Mouse (Mus musculus) gastrocnemius, adult 18-20 months (tissue): Measurements from ENCODE around the gene Cacna1c. TPM values are rescaled to one million over a fixed set of nuclear protein-coding genes. Genes with fewer than 3 reads are reported as not detected.

Source experiments
- DNase-seq: peaks from one replicate; pipeline ENCODE4 v3.0.0; 2021; ENCODE audit warnings: low spot score
- total RNA-seq, 2 experiments: library from RNA; stranded (reverse); gene quantifications; 2 replicates each; pipeline ENCODE4 v1.2.3; 2021

The Cacna1c gene
- total RNA-seq, 2 experiments from 2014 or later: 0.98 to 1.7 TPM

GRCm38 (mm10) chr6:118966904-118967303, 229.3 kb downstream of the Cacna1c start:
- DNase-seq: no peak

- no peak for DNase-seq
These were observed 230.6 kb downstream of the Cacna1c start for GRCm38 (mm10) chr6:118965577-118965976.

GRCm38 (mm10) chr6:118963806-118964205, 232.4 kb downstream of the Cacna1c start:
- DNase-seq: no peak

- DNase-seq: no peak
These were observed 232.9 kb downstream of the Cacna1c start for GRCm38 (mm10) chr6:118963283-118963682.

- DNase-seq: no peak
These were observed 237.7 kb downstream of the Cacna1c start for GRCm38 (mm10) chr6:118958529-118958928.

- DNase-seq: no peak
These were observed 240.0 kb downstream of the Cacna1c start for GRCm38 (mm10) chr6:118956234-118956633.

- DNase-seq: no peak
These were observed 240.4 kb downstream of the Cacna1c start for GRCm38 (mm10) chr6:118955777-118956176.

GRCm38 (mm10) chr6:118954988-118955554, 241.1 kb downstream of the Cacna1c start:
- no peak for DNase-seq

GRCm38 (mm10) chr6:118952377-118952776, 243.8 kb downstream of the Cacna1c start:
- DNase-seq: no peak

GRCm38 (mm10) chr6:118950190-118950589, 246.0 kb downstream of the Cacna1c start:
- DNase-seq: no peak

- no peak for DNase-seq
These were observed 248.9 kb downstream of the Cacna1c start for GRCm38 (mm10) chr6:118947286-118947685.

- DNase-seq: no peak
These were observed 249.6 kb downstream of the Cacna1c start for GRCm38 (mm10) chr6:118946660-118947059.

GRCm38 (mm10) chr6:118944093-118944492, 252.1 kb downstream of the Cacna1c start:
- DNase-seq: no peak

- DNase-seq: no peak
These were observed 254.4 kb downstream of the Cacna1c start for GRCm38 (mm10) chr6:118941816-118942215.

GRCm38 (mm10) chr6:118941036-118941435, 255.2 kb downstream of the Cacna1c start:
- no peak for DNase-seq

- DNase-seq: no peak
These were observed 256.6 kb downstream of the Cacna1c start for GRCm38 (mm10) chr6:118939626-118940025.

- DNase-seq: no peak
These were observed 257.7 kb downstream of the Cacna1c start for GRCm38 (mm10) chr6:118938386-118939096.

GRCm38 (mm10) chr6:118937536-118937935, 258.7 kb downstream of the Cacna1c start:
- DNase-seq: no peak

GRCm38 (mm10) chr6:118935520-118936415, 260.4 kb downstream of the Cacna1c start:
- DNase-seq: peak; percentile 8

- no peak for DNase-seq
These were observed 261.8 kb downstream of the Cacna1c start for GRCm38 (mm10) chr6:118934243-118934902.

- no peak for DNase-seq
These were observed 263.1 kb downstream of the Cacna1c start for GRCm38 (mm10) chr6:118933017-118933594.
